Mouse (Mus musculus): ENCODE data around the gene Trabd2b. TPM values are rescaled to one million over a fixed set of nuclear protein-coding genes. Genes with fewer than 3 reads are reported as not detected.

Gene Trabd2b
- total and polyA plus RNA-seq, 3 experiments: 0.05 TPM; not detected in 2

GRCm38 (mm10) chr4:114518061-114518460 is 111.5 kb downstream of the Trabd2b start:
- Histone ChIP-seq H3K27me3 (ENCODE audit: insufficient read depth, low read length) (no peaks in the 10 kb centered on the region), H3K36me3 (replicated peaks) (no peaks in the 10 kb centered on the region), H3K9me3 (replicated peaks) (peaks cover 12% of the 10 kb centered on the region), H3K4me3 (ENCODE audit: low read depth, low read length) (no peak overlapping the region), H3K4me1 (ENCODE audit: insufficient read depth, low read depth, low read length) (no peaks in the 10 kb centered on the region)
- TF ChIP-seq POLR2AphosphoS5 (IDR thresholded peaks at IDR 0.05; ENCODE audit: insufficient replicate concordance, low read depth, low read length) (no peak), TAL1 (conservative IDR thresholded peaks at IDR 0.05; ENCODE audit: low read depth, low read length) (no peak), CTCF (IDR thresholded peaks at IDR 0.05; ENCODE audit: low read depth, low read length) (no peak), GATA1 (IDR thresholded peaks at IDR 0.05; ENCODE audit: borderline replicate concordance, low read length) (no peak), GATA2 (IDR thresholded peaks at IDR 0.05; ENCODE audit: borderline replicate concordance, low read depth, low read length) (no peak)
- DNase-seq (ENCODE audit: low spot score): no peak
- ATAC-seq (ENCODE audit: extremely low read depth, insufficient number of reproducible peaks, low FRiP score, poor library complexity, severe bottlenecking): no peak

GRCm38 (mm10) chr4:114518571-114518970 is 112.0 kb downstream of the Trabd2b start:
- Histone ChIP-seq H3K4me3 (ENCODE audit: low read depth, low read length) (no peak overlapping the region), H3K9me3 (replicated peaks) (peaks cover 14% of the 10 kb centered on the region), H3K27me3 (ENCODE audit: insufficient read depth, low read length) (no peaks in the 10 kb centered on the region), H3K4me1 (ENCODE audit: insufficient read depth, low read depth, low read length) (no peaks in the 10 kb centered on the region), H3K36me3 (replicated peaks) (no peaks in the 10 kb centered on the region)
- DNase-seq (ENCODE audit: low spot score) (no peak), ATAC-seq (ENCODE audit: extremely low read depth, insufficient number of reproducible peaks, low FRiP score, poor library complexity, severe bottlenecking) (no peak)
- no peak for TF ChIP-seq GATA2 (IDR thresholded peaks at IDR 0.05; ENCODE audit: borderline replicate concordance, low read depth, low read length)
- TF ChIP-seq GATA1 (IDR thresholded peaks at IDR 0.05; ENCODE audit: borderline replicate concordance, low read length): no peak
- TF ChIP-seq CTCF (IDR thresholded peaks at IDR 0.05; ENCODE audit: low read depth, low read length): no peak
- TF ChIP-seq POLR2AphosphoS5 (IDR thresholded peaks at IDR 0.05; ENCODE audit: insufficient replicate concordance, low read depth, low read length): no peak
- TF ChIP-seq TAL1 (conservative IDR thresholded peaks at IDR 0.05; ENCODE audit: low read depth, low read length): no peak

GRCm38 (mm10) chr4:114519321-114519720 is 112.8 kb downstream of the Trabd2b start:
- TF ChIP-seq GATA2 (IDR thresholded peaks at IDR 0.05; ENCODE audit: borderline replicate concordance, low read depth, low read length): no peak
- no peak for TF ChIP-seq TAL1 (conservative IDR thresholded peaks at IDR 0.05; ENCODE audit: low read depth, low read length)
- TF ChIP-seq GATA1 (IDR thresholded peaks at IDR 0.05; ENCODE audit: borderline replicate concordance, low read length): no peak
- no peak for TF ChIP-seq CTCF (IDR thresholded peaks at IDR 0.05; ENCODE audit: low read depth, low read length)
- TF ChIP-seq POLR2AphosphoS5 (IDR thresholded peaks at IDR 0.05; ENCODE audit: insufficient replicate concordance, low read depth, low read length): no peak
- DNase-seq (ENCODE audit: low spot score) (no peak), ATAC-seq (ENCODE audit: extremely low read depth, insufficient number of reproducible peaks, low FRiP score, poor library complexity, severe bottlenecking) (no peak)
- H3K9me3 ChIP-seq (replicated peaks): peaks cover 17% of the 10 kb centered on the region
- no peaks in the 10 kb centered on the region for H3K36me3 ChIP-seq (replicated peaks)
- no peak overlapping the region for H3K4me3 ChIP-seq (ENCODE audit: low read depth, low read length)
- no peaks in the 10 kb centered on the region for H3K27me3 ChIP-seq (ENCODE audit: insufficient read depth, low read length)
- no peaks in the 10 kb centered on the region for H3K4me1 ChIP-seq (ENCODE audit: insufficient read depth, low read depth, low read length)

GRCm38 (mm10) chr4:114519966-114520365 is 113.4 kb downstream of the Trabd2b start:
- Histone ChIP-seq H3K27me3 (ENCODE audit: insufficient read depth, low read length) (no peaks in the 10 kb centered on the region), H3K4me1 (ENCODE audit: insufficient read depth, low read depth, low read length) (no peaks in the 10 kb centered on the region), H3K36me3 (replicated peaks) (no peaks in the 10 kb centered on the region), H3K4me3 (ENCODE audit: low read depth, low read length) (no peak overlapping the region), H3K9me3 (replicated peaks) (peaks cover 18% of the 10 kb centered on the region)
- no peak for TF ChIP-seq GATA2 (IDR thresholded peaks at IDR 0.05; ENCODE audit: borderline replicate concordance, low read depth, low read length)
- no peak for TF ChIP-seq CTCF (IDR thresholded peaks at IDR 0.05; ENCODE audit: low read depth, low read length)
- no peak for TF ChIP-seq GATA1 (IDR thresholded peaks at IDR 0.05; ENCODE audit: borderline replicate concordance, low read length)
- no peak for TF ChIP-seq TAL1 (conservative IDR thresholded peaks at IDR 0.05; ENCODE audit: low read depth, low read length)
- TF ChIP-seq POLR2AphosphoS5 (IDR thresholded peaks at IDR 0.05; ENCODE audit: insufficient replicate concordance, low read depth, low read length): no peak
- ATAC-seq (ENCODE audit: extremely low read depth, insufficient number of reproducible peaks, low FRiP score, poor library complexity, severe bottlenecking) (no peak), DNase-seq (ENCODE audit: low spot score) (no peak)

- H3K4me3 ChIP-seq (ENCODE audit: low read depth, low read length): no peak overlapping the region
- no peaks in the 10 kb centered on the region for H3K27me3 ChIP-seq (ENCODE audit: insufficient read depth, low read length)
- TF ChIP-seq GATA2 (IDR thresholded peaks at IDR 0.05; ENCODE audit: borderline replicate concordance, low read depth, low read length) (no peak), TAL1 (conservative IDR thresholded peaks at IDR 0.05; ENCODE audit: low read depth, low read length) (no peak), POLR2AphosphoS5 (IDR thresholded peaks at IDR 0.05; ENCODE audit: insufficient replicate concordance, low read depth, low read length) (no peak), CTCF (IDR thresholded peaks at IDR 0.05; ENCODE audit: low read depth, low read length) (no peak), GATA1 (IDR thresholded peaks at IDR 0.05; ENCODE audit: borderline replicate concordance, low read length) (no peak)
- H3K4me1 ChIP-seq (ENCODE audit: insufficient read depth, low read depth, low read length): no peaks in the 10 kb centered on the region
- H3K9me3 ChIP-seq (replicated peaks): peaks cover 13% of the 10 kb centered on the region
- DNase-seq (ENCODE audit: low spot score) (no peak), ATAC-seq (ENCODE audit: extremely low read depth, insufficient number of reproducible peaks, low FRiP score, poor library complexity, severe bottlenecking) (no peak)
- no peaks in the 10 kb centered on the region for H3K36me3 ChIP-seq (replicated peaks)
These were observed 117.0 kb downstream of the Trabd2b start for GRCm38 (mm10) chr4:114523335-114524188.

GRCm38 (mm10) chr4:114531591-114531990 is 125.1 kb downstream of the Trabd2b start:
- ATAC-seq (ENCODE audit: extremely low read depth, insufficient number of reproducible peaks, low FRiP score, poor library complexity, severe bottlenecking): no peak
- no peak for TF ChIP-seq GATA2 (IDR thresholded peaks at IDR 0.05; ENCODE audit: borderline replicate concordance, low read depth, low read length)
- no peak for TF ChIP-seq TAL1 (conservative IDR thresholded peaks at IDR 0.05; ENCODE audit: low read depth, low read length)
- TF ChIP-seq GATA1 (IDR thresholded peaks at IDR 0.05; ENCODE audit: borderline replicate concordance, low read length): no peak
- TF ChIP-seq POLR2AphosphoS5 (IDR thresholded peaks at IDR 0.05; ENCODE audit: insufficient replicate concordance, low read depth, low read length): no peak
- TF ChIP-seq CTCF (IDR thresholded peaks at IDR 0.05; ENCODE audit: low read depth, low read length): no peak
- peaks cover 6% of the 10 kb centered on the region for H3K9me3 ChIP-seq (replicated peaks)
- H3K4me3 ChIP-seq (ENCODE audit: low read depth, low read length): no peak overlapping the region
- DNase-seq (ENCODE audit: low spot score): no peak
- no peaks in the 10 kb centered on the region; the same call in 1 of the 2 replicates for H3K27me3 ChIP-seq (ENCODE audit: insufficient read depth, low read length)
- no peaks in the 10 kb centered on the region for H3K4me1 ChIP-seq (ENCODE audit: insufficient read depth, low read depth, low read length)
- H3K36me3 ChIP-seq (replicated peaks): no peaks in the 10 kb centered on the region

Measured in G1E (cell line).